Comparison of ENCODE assay signal across 8 mouse cellular contexts in genomic region chr9:21426013-21426412, GRCm38 (mm10). TPM values are rescaled to one million over a fixed set of nuclear protein-coding genes. Genes with fewer than 3 reads are reported as not detected.
DNase-seq lines count a peak whose midpoint lies in the region; ATAC-seq lines count a peak whose summit lies in the region.

No protein-coding gene starts in this region.

- peak overlapping the region; percentile 86 for H3K4me3 ChIP-seq in heart, embryonic 13.5 days
- H3K4me3 ChIP-seq in forebrain, embryonic 11.5 days (ENCODE audit: low read depth, low read length): peak overlapping the region; percentile 97
- H3K4me3 ChIP-seq in kidney, embryonic 16.5 days (ENCODE audit: low read length): peak overlapping the region; percentile 97

- 0% methylated on average over 1 of the region's 1 CpGs for WGBS in heart, embryonic 13.5 days
- WGBS in forebrain, embryonic 11.5 days: 35% methylated on average over 1 of the region's 1 CpGs
- WGBS in kidney, embryonic 16.5 days: 0% methylated on average over 1 of the region's 1 CpGs

- ATAC-seq in heart, embryonic 13.5 days (ENCODE audit: extremely low read depth, insufficient number of reproducible peaks, low FRiP score, low TSS enrichment): no peak
- no peak for ATAC-seq in forebrain, embryonic 11.5 days (replicated peaks; ENCODE audit: low FRiP score)
- no peak for ATAC-seq in kidney, embryonic 16.5 days (ENCODE audit: low FRiP score, low TSS enrichment)

- H3K4me1 ChIP-seq in heart, embryonic 13.5 days: peaks cover 47% of the 10 kb centered on the region
- peaks cover 9% of the 10 kb centered on the region for H3K4me1 ChIP-seq in forebrain, embryonic 11.5 days (replicated peaks; ENCODE audit: control insufficient read depth, insufficient read depth, low read length)
- peaks cover 32% of the 10 kb centered on the region for H3K4me1 ChIP-seq in kidney, embryonic 16.5 days (ENCODE audit: insufficient read depth, low read length)

- DNase-seq in heart, postnatal 14 days: no peak
- DNase-seq in forebrain, embryonic 11.5 days (ENCODE audit: low spot score): no peak
- DNase-seq in lung, postnatal 36 days: peak; percentile 74
- no peak for DNase-seq in frontal cortex, postnatal 36 days (ENCODE audit: low spot score in 2 of 2)
- DNase-seq in right cerebral cortex, postnatal 36 days (ENCODE audit: low spot score in 2 of 2): no peak
- DNase-seq in left cerebral cortex, adult 11 months (ENCODE audit: low spot score): no peak

- peaks cover 7% of the 10 kb centered on the region for H3K36me3 ChIP-seq in heart, embryonic 13.5 days
- H3K36me3 ChIP-seq in forebrain, embryonic 11.5 days (ENCODE audit: control insufficient read depth, insufficient read depth, low read length): no peaks in the 10 kb centered on the region
- peaks cover 5% of the 10 kb centered on the region; the same call in 1 of the 2 replicates for H3K36me3 ChIP-seq in kidney, embryonic 16.5 days (ENCODE audit: insufficient read depth, low read length)

- intact Hi-C loops in heart, postnatal 14 days (cut with DNase I): no loop called here

- no peaks in the 10 kb centered on the region for H3K27me3 ChIP-seq in heart, embryonic 13.5 days (replicated peaks)
- H3K27me3 ChIP-seq in forebrain, embryonic 11.5 days (ENCODE audit: control insufficient read depth, insufficient read depth, low read length): no peaks in the 10 kb centered on the region
- H3K27me3 ChIP-seq in kidney, embryonic 16.5 days (ENCODE audit: insufficient read depth, low read length): no peaks in the 10 kb centered on the region

- no peaks in the 10 kb centered on the region for H3K9me3 ChIP-seq in heart, embryonic 13.5 days
- no peaks in the 10 kb centered on the region for H3K9me3 ChIP-seq in forebrain, embryonic 11.5 days (ENCODE audit: control insufficient read depth, low read length)
- no peaks in the 10 kb centered on the region for H3K9me3 ChIP-seq in kidney, embryonic 16.5 days (ENCODE audit: low read length)

- peak overlapping the region; percentile 92 for H3K9ac ChIP-seq in heart, embryonic 13.5 days
- peak overlapping the region; percentile 86; the same call in 1 of the 2 replicates for H3K9ac ChIP-seq in forebrain, embryonic 11.5 days (ENCODE audit: low read length)
- H3K9ac ChIP-seq in kidney, embryonic 16.5 days (replicated peaks; ENCODE audit: low read length): peak overlapping the region; percentile 87

- H3K4me2 ChIP-seq in heart, embryonic 13.5 days: peak overlapping the region; percentile 83
- peak overlapping the region; percentile 60 for H3K4me2 ChIP-seq in forebrain, embryonic 11.5 days (ENCODE audit: low read depth, low read length, severe bottlenecking)
- H3K4me2 ChIP-seq in kidney, embryonic 16.5 days (replicated peaks; ENCODE audit: low read depth, low read length): peak overlapping the region; percentile 90

- peak overlapping the region; percentile 92 for H3K27ac ChIP-seq in heart, embryonic 13.5 days (replicated peaks)
- no peak overlapping the region for H3K27ac ChIP-seq in forebrain, embryonic 11.5 days (ENCODE audit: low read depth, low read length)
- peak overlapping the region; percentile 89 for H3K27ac ChIP-seq in kidney, embryonic 16.5 days (ENCODE audit: low read length)

RNA-seq across cellular contexts. Expression of gene Dnm2, which starts 1.3 kb away (rescaled TPM):
- polyA plus RNA-seq in heart, embryonic 13.5 days (2015; fragmentation: Nextera tagmentation; extraction: Ambion mirVana): 66.8 and 67.6 TPM in 2 replicates
- total RNA-seq in heart, postnatal 14 days (2021): 10 to 100 TPM; 78.3 to 81.6 TPM
- polyA plus RNA-seq in forebrain, embryonic 11.5 days (2014; fragmentation: Nextera tagmentation; extraction: Ambion mirVana): 72.8 and 74.0 TPM in 2 replicates
- polyA plus RNA-seq in kidney, embryonic 16.5 days (2015; fragmentation: Nextera tagmentation; extraction: Ambion mirVana): 85.7 and 92.4 TPM in 2 replicates

RNA-seq across cellular contexts. Expression of gene Qtrt1, which starts 14.4 kb away (rescaled TPM):
- polyA plus RNA-seq in heart, embryonic 13.5 days (2015; fragmentation: Nextera tagmentation; extraction: Ambion mirVana): 27.6 and 28.6 TPM in 2 replicates
- 10 to 100 TPM in 1 of 2 experiments, 1 to 10 TPM in 1; 8.5 to 11.2 TPM for total RNA-seq in heart, postnatal 14 days (2021)
- 58.2 and 61.5 TPM in 2 replicates for polyA plus RNA-seq in forebrain, embryonic 11.5 days (2014; fragmentation: Nextera tagmentation; extraction: Ambion mirVana)
- polyA plus RNA-seq in kidney, embryonic 16.5 days (2015; fragmentation: Nextera tagmentation; extraction: Ambion mirVana): 62.8 and 64.5 TPM in 2 replicates

RNA-seq across cellular contexts. Expression of gene Ilf3, which starts 58.3 kb away (rescaled TPM):
- polyA plus RNA-seq in heart, embryonic 13.5 days (2015; fragmentation: Nextera tagmentation; extraction: Ambion mirVana): 115 and 120 TPM in 2 replicates
- total RNA-seq in heart, postnatal 14 days (2021): 10 to 100 TPM; 30.6 to 31.3 TPM
- polyA plus RNA-seq in forebrain, embryonic 11.5 days (2014; fragmentation: Nextera tagmentation; extraction: Ambion mirVana): 295 and 297 TPM in 2 replicates
- 208 and 220 TPM in 2 replicates for polyA plus RNA-seq in kidney, embryonic 16.5 days (2015; fragmentation: Nextera tagmentation; extraction: Ambion mirVana)
